Mouse (Mus musculus): ENCODE data around the gene Slc39a9. TPM values are rescaled to one million over a fixed set of nuclear protein-coding genes. Genes with fewer than 3 reads are reported as not detected.

Slc39a9 gene
- 8.0 and 10.7 TPM in 2 replicates for polyA plus RNA-seq (2015; fragmentation: Nextera tagmentation; extraction: Ambion mirVana)

DNA sequence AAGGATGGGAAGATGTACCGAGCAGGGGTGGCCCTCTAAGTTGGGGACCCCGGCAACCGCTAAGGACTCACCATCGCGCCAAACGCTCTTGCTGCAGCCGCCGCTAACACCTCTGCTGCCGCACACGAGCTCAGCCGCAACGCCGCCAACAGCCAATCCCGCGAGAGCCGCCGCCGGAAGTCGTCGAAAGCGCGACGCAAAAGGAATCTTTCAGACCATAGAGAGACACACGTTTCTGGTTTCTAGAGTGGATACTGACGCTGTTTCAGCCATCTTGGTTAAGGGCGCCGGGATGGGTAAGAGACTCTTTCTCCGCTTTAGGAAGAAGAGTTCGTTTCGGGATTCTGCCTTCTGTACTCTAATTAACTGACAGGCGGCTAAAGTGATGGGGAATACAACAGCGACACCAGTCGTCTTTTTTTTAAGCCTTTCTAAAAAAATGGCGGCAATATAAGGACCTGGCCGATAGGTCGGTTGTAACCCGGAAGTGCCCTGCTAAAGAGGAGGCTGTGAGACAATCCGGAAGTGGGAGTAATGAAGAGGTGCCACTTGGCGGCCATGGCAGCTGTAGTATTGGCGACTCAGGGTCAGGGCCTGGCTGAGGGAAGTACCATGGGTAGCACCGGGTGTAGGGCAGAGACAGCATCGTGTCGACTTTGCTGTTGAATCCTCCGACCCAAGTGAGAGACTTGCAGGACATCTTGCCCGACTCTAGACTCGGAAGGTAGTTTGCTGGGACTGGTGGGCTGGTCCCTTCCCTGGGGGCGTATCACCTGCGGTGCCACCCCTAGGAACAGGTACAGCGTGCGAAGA is at the start of gene Slc39a9, which contains the start of gene Erh:
Slc39a9 (plus strand) TSS at position 191 of the 813 bp plus-strand sequence.
Erh (minus strand) TSS at position 649 of the 813 bp plus-strand sequence.
- Histone ChIP-seq H3K27me3 (ENCODE audit: insufficient read depth, low read length) (no peaks in the 10 kb centered on the region), H3K4me2 (ENCODE audit: low read depth, low read length) (peak within 1 kb of the TSS; percentile 97), H3K36me3 (replicated peaks; ENCODE audit: insufficient read depth, low read length) (peaks cover 30% of the 10 kb centered on the region), H3K9ac (replicated peaks) (peak within 1 kb of the TSS; percentile 93), H3K4me1 (ENCODE audit: insufficient read depth) (peaks cover 27% of the 10 kb centered on the region), H3K27ac (ENCODE audit: low read depth) (peak within 1 kb of the TSS; percentile 86), H3K4me3 (ENCODE audit: low read depth, low read length) (peak within 1 kb of the TSS; percentile 84), H3K9me3 (ENCODE audit: low read length) (no peaks in the 10 kb centered on the region)
- WGBS (ENCODE audit: insufficient replicate concordance), result under 1% methylated on average over 50 of the region's 50 CpGs
- TF ChIP-seq EP300 (IDR thresholded peaks at IDR 0.05; ENCODE audit: low read depth), result peak; percentile 85; the same call in 1 of the 2 replicates
- no peak for TF ChIP-seq CTCF (IDR thresholded peaks at IDR 0.05; ENCODE audit: low read depth)
- DNase-seq (peak; percentile 95), ATAC-seq (peak; percentile 96)

DNA sequence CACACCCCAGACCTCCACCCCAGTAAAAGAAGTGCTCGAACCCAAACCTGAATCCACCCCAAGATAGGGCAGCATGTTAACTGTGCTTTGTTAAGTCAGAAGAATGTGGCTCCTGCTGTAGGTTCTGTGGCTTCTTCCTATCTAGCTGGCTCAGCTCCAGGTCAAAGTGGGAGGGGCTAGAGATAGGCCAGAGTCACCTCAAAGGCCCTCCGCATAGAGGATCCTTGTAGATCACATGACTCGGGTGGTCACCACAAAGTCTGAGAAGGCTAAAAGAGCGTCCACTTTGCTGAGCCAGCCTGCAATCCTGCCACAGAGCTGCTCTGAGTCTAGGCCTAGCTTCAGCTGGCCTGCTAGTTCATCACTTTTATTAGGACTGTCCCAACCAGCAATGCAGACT is 49.5 kb upstream of the Slc39a9 start:
- WGBS (ENCODE audit: insufficient replicate concordance), result 51% methylated on average over 4 of the region's 4 CpGs
- DNase-seq (no peak), ATAC-seq (no peak)
- TF ChIP-seq CTCF (IDR thresholded peaks at IDR 0.05; ENCODE audit: low read depth), result no peak
- no peak for TF ChIP-seq EP300 (IDR thresholded peaks at IDR 0.05; ENCODE audit: low read depth)
- no peak overlapping the region for H3K4me2 ChIP-seq (ENCODE audit: low read depth, low read length)
- no peak overlapping the region for H3K9ac ChIP-seq (replicated peaks)
- H3K4me1 ChIP-seq (ENCODE audit: insufficient read depth), result peaks cover 5% of the 10 kb centered on the region; the same call in 1 of the 2 replicates
- no peak overlapping the region for H3K27ac ChIP-seq (ENCODE audit: low read depth)
- H3K4me3 ChIP-seq (ENCODE audit: low read depth, low read length), result no peak overlapping the region
- no peaks in the 10 kb centered on the region for H3K36me3 ChIP-seq (replicated peaks; ENCODE audit: insufficient read depth, low read length)
- no peaks in the 10 kb centered on the region for H3K27me3 ChIP-seq (ENCODE audit: insufficient read depth, low read length)
- no peaks in the 10 kb centered on the region for H3K9me3 ChIP-seq (ENCODE audit: low read length)

DNA sequence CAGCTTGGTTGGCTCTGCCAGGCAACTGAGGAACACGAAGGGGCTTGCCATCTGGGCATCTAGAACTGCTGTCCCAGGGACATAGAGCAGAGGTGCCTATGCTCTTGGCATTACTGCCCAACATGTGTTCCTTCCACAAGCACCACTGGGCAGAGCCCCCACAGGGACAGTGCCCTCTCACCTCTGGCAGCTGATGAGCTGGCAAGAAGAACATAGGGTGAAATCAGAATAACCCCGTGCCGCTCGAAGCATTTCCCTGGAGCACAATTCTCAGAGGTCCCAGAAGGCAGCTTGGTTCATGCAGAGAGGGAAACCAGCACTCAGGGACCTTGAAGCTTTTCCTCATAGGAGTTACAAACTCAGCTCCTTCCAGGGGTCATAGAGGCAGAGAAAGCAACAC is 48.9 kb upstream of the Slc39a9 start:
- Histone ChIP-seq H3K27me3 (ENCODE audit: insufficient read depth, low read length) (no peaks in the 10 kb centered on the region), H3K4me3 (ENCODE audit: low read depth, low read length) (no peak overlapping the region), H3K27ac (ENCODE audit: low read depth) (no peak overlapping the region), H3K9me3 (ENCODE audit: low read length) (no peaks in the 10 kb centered on the region), H3K4me1 (ENCODE audit: insufficient read depth) (peaks cover 8% of the 10 kb centered on the region; the same call in 1 of the 2 replicates), H3K36me3 (replicated peaks; ENCODE audit: insufficient read depth, low read length) (no peaks in the 10 kb centered on the region), H3K4me2 (ENCODE audit: low read depth, low read length) (no peak overlapping the region), H3K9ac (replicated peaks) (no peak overlapping the region)
- WGBS (ENCODE audit: insufficient replicate concordance), result 74% methylated on average over 4 of the region's 4 CpGs
- no peak for ATAC-seq
- no peak for DNase-seq
- TF ChIP-seq CTCF (IDR thresholded peaks at IDR 0.05; ENCODE audit: low read depth), result no peak
- TF ChIP-seq EP300 (IDR thresholded peaks at IDR 0.05; ENCODE audit: low read depth), result no peak

DNA sequence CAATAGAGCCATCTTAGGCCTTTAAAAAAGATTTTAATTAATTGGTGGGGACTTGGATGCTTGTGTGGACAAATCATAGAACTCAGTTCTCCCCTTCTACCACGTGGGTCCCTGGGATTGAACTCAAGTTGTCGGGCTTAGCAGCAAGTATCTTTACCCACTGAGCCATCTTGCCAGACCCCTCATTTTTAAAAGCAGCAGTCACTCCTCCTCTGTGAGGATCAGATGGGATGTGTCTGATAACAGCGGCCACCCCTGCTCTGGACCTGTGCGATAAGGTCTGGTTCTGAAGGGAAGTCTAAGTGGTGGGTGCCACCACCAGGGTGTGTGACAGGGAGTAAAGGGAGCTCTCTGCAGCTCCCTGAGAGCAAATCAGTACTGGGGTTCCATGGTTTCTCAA is 48.1 kb upstream of the Slc39a9 start:
- Histone ChIP-seq H3K9ac (replicated peaks) (no peak overlapping the region), H3K9me3 (ENCODE audit: low read length) (no peaks in the 10 kb centered on the region), H3K27ac (ENCODE audit: low read depth) (no peak overlapping the region), H3K4me1 (ENCODE audit: insufficient read depth) (peaks cover 8% of the 10 kb centered on the region; the same call in 1 of the 2 replicates), H3K27me3 (ENCODE audit: insufficient read depth, low read length) (no peaks in the 10 kb centered on the region), H3K4me2 (ENCODE audit: low read depth, low read length) (no peak overlapping the region), H3K4me3 (ENCODE audit: low read depth, low read length) (no peak overlapping the region), H3K36me3 (replicated peaks; ENCODE audit: insufficient read depth, low read length) (no peaks in the 10 kb centered on the region)
- DNase-seq, result no peak
- 67% methylated on average over 4 of the region's 4 CpGs for WGBS (ENCODE audit: insufficient replicate concordance)
- no peak for ATAC-seq
- no peak for TF ChIP-seq EP300 (IDR thresholded peaks at IDR 0.05; ENCODE audit: low read depth)
- no peak for TF ChIP-seq CTCF (IDR thresholded peaks at IDR 0.05; ENCODE audit: low read depth)

DNA sequence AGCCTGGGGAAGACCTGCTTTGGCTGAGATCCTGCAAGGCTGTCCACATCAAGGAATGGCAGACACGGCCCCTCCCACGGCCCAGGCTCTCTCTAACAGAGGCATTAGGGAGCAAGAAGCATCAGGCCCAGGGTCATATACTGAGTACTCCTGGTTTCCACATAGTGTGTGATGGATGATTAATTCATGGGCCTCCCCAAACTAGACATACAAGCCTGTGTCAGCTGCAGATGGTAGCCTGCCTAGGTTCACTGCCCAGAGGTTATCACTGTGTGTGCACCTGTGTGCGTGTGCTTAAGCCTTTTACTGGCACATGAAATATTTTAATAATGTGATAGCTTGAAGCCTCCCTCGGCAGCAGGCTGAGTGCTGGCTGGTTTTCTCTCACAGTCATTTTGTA is 47.7 kb upstream of the Slc39a9 start:
- Histone ChIP-seq H3K4me1 (ENCODE audit: insufficient read depth) (peaks cover 8% of the 10 kb centered on the region; the same call in 1 of the 2 replicates), H3K27ac (ENCODE audit: low read depth) (no peak overlapping the region), H3K4me3 (ENCODE audit: low read depth, low read length) (no peak overlapping the region), H3K27me3 (ENCODE audit: insufficient read depth, low read length) (no peaks in the 10 kb centered on the region), H3K4me2 (ENCODE audit: low read depth, low read length) (no peak overlapping the region), H3K9me3 (ENCODE audit: low read length) (no peaks in the 10 kb centered on the region), H3K9ac (replicated peaks) (no peak overlapping the region), H3K36me3 (replicated peaks; ENCODE audit: insufficient read depth, low read length) (no peaks in the 10 kb centered on the region)
- DNase-seq (no peak), ATAC-seq (no peak)
- WGBS (ENCODE audit: insufficient replicate concordance), result 64% methylated on average over 4 of the region's 4 CpGs
- TF ChIP-seq CTCF (IDR thresholded peaks at IDR 0.05; ENCODE audit: low read depth), result no peak
- no peak for TF ChIP-seq EP300 (IDR thresholded peaks at IDR 0.05; ENCODE audit: low read depth)

DNA sequence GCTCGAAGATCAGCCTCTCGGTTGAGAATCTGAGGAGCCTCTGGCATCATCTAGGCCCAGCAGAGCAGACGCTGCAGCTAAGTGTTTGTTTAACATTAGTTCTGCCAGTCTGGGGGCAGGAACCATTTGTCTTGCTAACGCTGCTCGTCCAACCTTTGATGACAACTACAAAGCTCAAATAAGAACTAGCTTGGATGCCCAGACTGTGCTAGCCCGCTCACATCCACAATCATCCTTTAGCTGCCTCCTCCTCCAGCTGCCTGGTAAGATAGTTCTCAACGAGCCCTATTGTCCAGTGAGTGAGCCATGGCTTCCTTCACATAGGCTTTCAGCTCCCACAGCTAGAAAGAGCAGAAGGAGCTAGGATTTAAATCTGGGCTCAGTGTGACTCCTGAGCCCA is 45.4 kb upstream of the Slc39a9 start:
- Histone ChIP-seq H3K27ac (ENCODE audit: low read depth) (no peak overlapping the region), H3K4me1 (ENCODE audit: insufficient read depth) (peaks cover 11% of the 10 kb centered on the region), H3K4me3 (ENCODE audit: low read depth, low read length) (no peak overlapping the region), H3K27me3 (ENCODE audit: insufficient read depth, low read length) (no peaks in the 10 kb centered on the region), H3K9ac (replicated peaks) (no peak overlapping the region), H3K4me2 (ENCODE audit: low read depth, low read length) (no peak overlapping the region), H3K9me3 (ENCODE audit: low read length) (no peaks in the 10 kb centered on the region), H3K36me3 (replicated peaks; ENCODE audit: insufficient read depth, low read length) (no peaks in the 10 kb centered on the region)
- no peak for DNase-seq
- TF ChIP-seq EP300 (IDR thresholded peaks at IDR 0.05; ENCODE audit: low read depth) (no peak), CTCF (IDR thresholded peaks at IDR 0.05; ENCODE audit: low read depth) (no peak)
- WGBS (ENCODE audit: insufficient replicate concordance), result 55% methylated on average over 7 of the region's 7 CpGs
- ATAC-seq, result no peak
